Mouse (Mus musculus) midbrain, embryonic 16.5 days (tissue): ENCODE measurements around the gene Dnaic2. TPM values are rescaled to one million over a fixed set of nuclear protein-coding genes. Genes with fewer than 3 reads are reported as not detected.

Experiments
- ATAC-seq: fragments of 200-750 bp; cut with Nextera tagmentation; 2 replicates; pipeline ENCODE4 v1.8.0; 2017; ENCODE audit warnings: moderate TSS enrichment
- H3K27ac ChIP-seq: fragments of 300-500 bp; sonication (generic); 2 replicates; pipeline ENCODE4 v1.5.1; 2014; ENCODE audit warnings: mild to moderate bottlenecking, low read length, mixed read lengths
- H3K27me3 ChIP-seq: fragments of 300-500 bp; sonication (generic); 2 replicates; pipeline ENCODE4 v1.6.1; 2014; ENCODE audit warnings: low read depth, low read length, mixed read lengths; ENCODE audit not compliant: control insufficient read depth, insufficient read depth
- H3K36me3 ChIP-seq: fragments of 300-500 bp; sonication (generic); 2 replicates; pipeline ENCODE4 v1.6.1; 2014; ENCODE audit warnings: mild to moderate bottlenecking, low read length, moderate library complexity, mixed read lengths; ENCODE audit not compliant: control insufficient read depth, insufficient read depth
- H3K4me1 ChIP-seq: fragments of 300-500 bp; sonication (generic); 2 replicates; pipeline ENCODE4 v1.6.1; 2014; ENCODE audit warnings: mild to moderate bottlenecking, low read length, mixed read lengths; ENCODE audit not compliant: control insufficient read depth, insufficient read depth
- H3K4me2 ChIP-seq: fragments of 300-500 bp; sonication (generic); 2 replicates; pipeline ENCODE4 v1.6.1; 2014; ENCODE audit warnings: mild to moderate bottlenecking, low read length, mixed read lengths
- H3K4me3 ChIP-seq: fragments of 300-500 bp; sonication (generic); 2 replicates; pipeline ENCODE4 v1.5.1; 2014; ENCODE audit warnings: low read depth, mild to moderate bottlenecking, low read length, moderate library complexity, mixed read lengths
- H3K9ac ChIP-seq: fragments of 300-500 bp; sonication (generic); 2 replicates; pipeline ENCODE4 v1.6.1; 2014; ENCODE audit warnings: low read depth, low read length, mixed read lengths
- H3K9me3 ChIP-seq: fragments of 300-500 bp; sonication (generic); replicated peaks from 2 replicates; pipeline ENCODE4 v1.6.1; 2014; ENCODE audit warnings: mild to moderate bottlenecking, low read length, mixed read lengths; ENCODE audit not compliant: control insufficient read depth, poor library complexity, severe bottlenecking
- WGBS: fragments of 180-500 bp; shearing (Covaris S2); extraction: QIAGEN DNeasy Blood & Tissue Kit; methylation state at CpG from one replicate; pipeline ENCODE4 v1.1.7; 2014; 5-methylcytosine and 5-hydroxymethylcytosine counted together
- polyA plus RNA-seq: library from polyadenylated mRNA; unstranded; fragments of >200 nt; fragmentation: Nextera tagmentation; extraction: Ambion mirVana; gene quantifications from 2 replicates; pipeline ENCODE4 v1.2.1, GENCODE M21; 2015

Dnaic2 gene
- polyA plus RNA-seq, 1 experiment from 2014 or later: 3.1 TPM

DNA sequence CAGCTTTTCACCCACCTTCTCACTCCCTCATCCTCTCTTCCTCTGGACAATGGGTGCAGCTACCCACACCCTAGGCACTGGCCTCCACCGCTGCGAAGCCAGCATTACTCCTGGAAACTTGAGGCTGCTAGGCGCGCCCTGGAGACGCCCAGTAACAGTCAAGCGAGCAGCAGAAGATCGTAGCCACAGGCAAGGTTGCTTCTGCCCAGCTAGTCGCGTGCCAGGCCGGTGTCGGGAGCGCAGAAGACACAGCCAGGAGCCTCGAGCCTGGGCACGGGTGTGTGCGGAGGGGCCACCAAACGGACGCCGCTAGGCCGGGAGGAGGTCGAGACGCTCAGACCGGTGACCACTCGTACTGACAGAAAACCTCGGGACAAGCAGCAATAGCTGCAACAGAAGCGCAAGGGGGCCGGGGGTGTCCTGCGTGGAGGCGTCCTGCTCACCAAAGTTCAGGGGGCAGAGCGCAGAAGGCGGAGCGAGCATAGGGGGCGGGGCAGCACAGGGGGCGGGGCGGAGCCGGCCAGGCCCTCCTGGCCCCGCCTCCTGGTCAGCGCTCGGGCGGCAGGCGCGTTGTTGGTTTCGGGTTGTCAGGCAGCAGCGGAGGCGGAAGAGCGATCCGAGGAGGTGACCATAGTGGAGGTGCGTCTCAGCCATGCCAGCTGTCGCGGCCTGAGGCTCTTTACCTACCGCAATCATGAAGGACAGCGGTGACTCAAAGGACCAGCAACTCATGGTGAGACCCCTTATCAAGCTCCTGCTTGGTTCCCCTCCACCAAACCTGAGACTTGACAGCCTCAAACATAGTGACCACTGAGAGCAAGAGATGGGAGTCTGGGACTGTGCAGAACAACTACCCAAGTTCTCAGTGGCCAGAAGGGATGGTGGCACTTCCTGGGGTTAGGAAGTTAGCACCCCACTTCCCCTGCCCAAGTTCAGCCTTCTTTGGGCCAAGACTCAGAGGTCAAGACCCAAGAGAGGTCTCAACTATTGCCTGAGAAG, 37.9 kb downstream of the Dnaic2 start, which contains the start of gene Kif19a:
Kif19a (plus strand) TSS at position 569 of the 999 bp plus-strand sequence.
- H3K9me3 ChIP-seq: no peaks in the 10 kb centered on the region
- WGBS: 3% methylated on average over 51 of the region's 51 CpGs
- peak; percentile 17; the same call in 1 of the 2 replicates for ATAC-seq
- peak within 1 kb of the TSS; percentile 51 for H3K4me3 ChIP-seq
- no peaks in the 10 kb centered on the region for H3K36me3 ChIP-seq
- H3K27ac ChIP-seq: no peak within 1 kb of the TSS
- H3K4me1 ChIP-seq: 0 out of 2 replicates have a peak, but pooled peaks cover 2% of the 10 kb centered on the region
- H3K27me3 ChIP-seq: peaks cover 15% of the 10 kb centered on the region
- H3K9ac ChIP-seq: peak within 1 kb of the TSS; percentile 52
- H3K4me2 ChIP-seq: peak within 1 kb of the TSS; percentile 95

- H3K27me3 ChIP-seq: peaks cover 15% of the 10 kb centered on the region
- no peak overlapping the region for H3K4me3 ChIP-seq
- H3K27ac ChIP-seq: no peak overlapping the region
- 40% methylated on average over 6 of the region's 6 CpGs for WGBS
- no peak overlapping the region for H3K9ac ChIP-seq
- 0 out of 2 replicates have a peak, but pooled peaks cover 2% of the 10 kb centered on the region for H3K4me1 ChIP-seq
- H3K4me2 ChIP-seq: no peak overlapping the region
- no peaks in the 10 kb centered on the region for H3K9me3 ChIP-seq
- ATAC-seq: no peak
- H3K36me3 ChIP-seq: no peaks in the 10 kb centered on the region
Measured at GRCm38 (mm10) chr11:114769911-114770310, 42.7 kb downstream of the Dnaic2 start.

DNA sequence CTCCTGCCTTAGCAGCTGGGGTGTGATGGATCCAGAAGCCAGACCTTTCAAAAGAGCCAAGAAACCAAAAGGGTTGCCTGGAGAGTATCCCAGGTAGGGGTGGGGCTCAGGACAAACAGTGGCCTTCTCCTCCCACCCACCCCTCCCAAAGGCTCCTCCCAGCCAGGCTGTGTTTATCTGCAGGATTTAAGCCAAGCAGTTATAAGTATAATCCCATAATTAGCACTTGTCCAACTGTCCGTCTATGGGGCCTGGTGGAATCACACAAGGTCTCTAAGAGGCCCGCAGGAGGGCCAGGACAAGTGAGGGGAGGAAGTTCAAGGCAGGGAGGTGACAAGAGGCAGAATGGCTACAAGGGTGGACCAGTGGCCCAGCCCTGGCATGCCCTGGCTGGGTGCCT, 44.7 kb downstream of the Dnaic2 start:
- Histone ChIP-seq H3K27ac (no peak overlapping the region), H3K4me1 (no peaks in the 10 kb centered on the region), H3K4me3 (no peak overlapping the region), H3K9ac (no peak overlapping the region), H3K27me3 (peaks cover 2% of the 10 kb centered on the region; the same call in 1 of the 2 replicates), H3K36me3 (no peaks in the 10 kb centered on the region), H3K9me3 (no peaks in the 10 kb centered on the region), H3K4me2 (no peak overlapping the region)
- no peak for ATAC-seq
- 71% methylated on average over 2 of the region's 2 CpGs for WGBS

DNA sequence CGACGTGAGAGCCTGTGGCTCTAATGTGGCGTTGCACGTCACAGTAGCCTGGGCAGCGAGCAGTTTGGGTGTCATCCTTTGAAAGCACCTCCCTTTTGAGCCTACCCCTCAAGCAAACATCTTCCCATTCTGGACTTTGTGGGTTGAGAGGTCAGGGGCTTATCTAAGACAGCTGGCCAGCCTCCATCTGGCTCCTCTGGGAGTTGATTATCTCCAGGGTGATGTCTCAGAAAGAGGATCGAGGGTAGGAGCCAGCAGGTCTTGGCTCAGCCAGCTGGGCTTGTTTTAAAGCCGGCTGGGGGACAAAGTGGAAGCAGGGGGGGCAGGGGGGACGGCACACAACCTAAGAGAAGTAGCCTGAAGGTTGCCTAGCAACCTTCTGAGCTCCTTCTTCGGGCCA, 52.9 kb downstream of the Dnaic2 start:
- 28% methylated on average over 9 of the region's 9 CpGs for WGBS
- no peak for ATAC-seq
- peaks cover 7% of the 10 kb centered on the region for H3K27me3 ChIP-seq
- no peaks in the 10 kb centered on the region for H3K36me3 ChIP-seq
- H3K27ac ChIP-seq: no peak overlapping the region
- no peak overlapping the region for H3K4me3 ChIP-seq
- H3K9me3 ChIP-seq: no peaks in the 10 kb centered on the region
- H3K4me2 ChIP-seq: no peak overlapping the region
- no peak overlapping the region for H3K9ac ChIP-seq
- peaks cover 4% of the 10 kb centered on the region; the same call in 1 of the 2 replicates for H3K4me1 ChIP-seq

DNA sequence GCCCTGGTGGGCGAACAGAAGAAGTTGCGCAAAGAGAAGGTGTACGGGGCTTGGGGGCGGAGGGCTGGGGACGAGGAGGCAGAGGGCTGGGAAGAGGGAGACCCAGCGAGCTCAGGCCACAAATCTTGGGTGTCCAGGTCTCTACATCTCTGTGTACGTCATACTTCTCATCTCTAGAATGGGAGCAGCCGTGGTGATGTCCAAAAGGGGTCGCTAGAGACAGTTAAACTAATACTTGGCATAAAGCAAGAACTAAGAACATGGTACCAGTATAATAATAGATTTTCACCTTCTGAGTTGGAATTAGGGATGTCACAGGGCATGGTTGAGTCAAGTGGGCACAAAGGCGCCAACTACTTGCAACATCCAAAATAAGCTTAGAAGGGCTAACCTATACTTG, 58.7 kb downstream of the Dnaic2 start:
- Histone ChIP-seq H3K36me3 (no peaks in the 10 kb centered on the region), H3K27me3 (peaks cover 8% of the 10 kb centered on the region), H3K9ac (peak overlapping the region; percentile 58), H3K9me3 (no peaks in the 10 kb centered on the region), H3K4me1 (peaks cover 8% of the 10 kb centered on the region; the same call in 1 of the 2 replicates), H3K4me3 (peak overlapping the region; percentile 30), H3K4me2 (peak overlapping the region; percentile 61), H3K27ac (no peak overlapping the region)
- 49% methylated on average over 10 of the region's 10 CpGs for WGBS
- no peak for ATAC-seq

DNA sequence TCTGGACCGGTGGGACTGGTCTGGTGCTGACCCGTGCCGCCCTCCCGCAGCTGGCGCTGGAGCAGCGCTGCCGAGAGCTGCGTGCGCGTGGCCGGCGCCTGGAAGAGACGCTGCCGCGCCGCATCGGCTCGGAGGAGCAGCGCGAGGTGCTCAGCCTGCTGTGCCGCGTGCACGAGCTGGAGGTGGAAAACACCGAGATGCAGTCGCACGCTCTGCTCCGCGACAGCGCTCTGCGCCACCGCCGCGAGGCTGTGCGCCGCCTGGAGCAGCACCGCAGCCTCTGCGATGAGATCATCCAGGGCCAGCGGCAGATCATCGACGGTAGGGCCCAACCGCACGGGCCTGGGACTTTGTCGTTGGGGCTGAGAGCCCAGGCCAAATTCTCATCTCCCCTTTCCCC, 59.1 kb downstream of the Dnaic2 start:
- WGBS: 1% methylated on average over 43 of the region's 43 CpGs
- Histone ChIP-seq H3K4me3 (peak overlapping the region; percentile 30), H3K27ac (peak overlapping the region; percentile 13; the same call in 1 of the 2 replicates), H3K9ac (peak overlapping the region; percentile 58), H3K27me3 (peaks cover 8% of the 10 kb centered on the region), H3K36me3 (no peaks in the 10 kb centered on the region), H3K4me2 (peak overlapping the region; percentile 61), H3K4me1 (peaks cover 11% of the 10 kb centered on the region; the same call in 1 of the 2 replicates), H3K9me3 (no peaks in the 10 kb centered on the region)
- peak; percentile 47; the same call in 1 of the 2 replicates for ATAC-seq

- ATAC-seq: no peak
- Histone ChIP-seq H3K4me2 (no peak overlapping the region), H3K36me3 (no peaks in the 10 kb centered on the region), H3K9me3 (no peaks in the 10 kb centered on the region), H3K9ac (no peak overlapping the region), H3K4me3 (no peak overlapping the region), H3K4me1 (peaks cover 16% of the 10 kb centered on the region; the same call in 1 of the 2 replicates), H3K27me3 (peaks cover 8% of the 10 kb centered on the region), H3K27ac (no peak overlapping the region)
- 77% methylated on average over 3 of the region's 3 CpGs for WGBS
Measured at GRCm38 (mm10) chr11:114787611-114788010, 60.4 kb downstream of the Dnaic2 start.

DNA sequence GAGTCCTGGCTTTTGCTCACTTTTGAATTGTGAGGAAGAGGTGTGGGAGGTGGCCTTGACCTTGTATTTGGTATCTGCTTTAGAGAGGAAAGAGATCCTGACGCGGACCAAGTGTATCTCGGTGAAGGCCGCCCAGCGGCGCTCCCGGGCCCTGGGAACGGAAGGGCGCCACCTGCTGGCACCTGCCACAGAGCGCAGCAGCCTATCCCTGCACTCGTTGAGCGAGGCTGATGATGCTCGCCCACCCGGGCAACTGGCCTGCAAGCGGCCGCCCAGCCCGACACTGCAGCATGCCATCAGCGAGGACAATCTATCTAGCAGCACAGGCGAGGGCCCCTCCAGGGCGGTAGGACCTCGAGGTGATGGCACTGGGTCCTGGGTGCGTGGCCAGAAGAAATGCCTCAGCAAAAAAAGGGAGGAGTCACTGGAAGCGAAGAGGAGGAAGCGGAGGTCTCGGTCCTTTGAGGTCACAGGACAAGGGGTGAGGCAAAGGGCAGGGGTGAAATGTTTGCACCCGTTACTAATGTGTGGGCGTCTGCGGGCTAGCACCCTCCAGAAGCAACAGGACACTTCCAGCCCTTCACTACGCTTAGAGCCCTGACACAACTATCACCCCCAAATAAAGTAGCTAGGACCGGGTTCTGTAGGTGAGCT, 62.0 kb downstream of the Dnaic2 start:
- H3K4me3 ChIP-seq: no peak overlapping the region
- H3K4me2 ChIP-seq: peak overlapping the region; percentile 51
- H3K4me1 ChIP-seq: peaks cover 31% of the 10 kb centered on the region
- peaks cover 8% of the 10 kb centered on the region for H3K27me3 ChIP-seq
- no peaks in the 10 kb centered on the region for H3K9me3 ChIP-seq
- no peak overlapping the region for H3K27ac ChIP-seq
- H3K36me3 ChIP-seq: no peaks in the 10 kb centered on the region
- WGBS: 14% methylated on average over 30 of the region's 30 CpGs
- ATAC-seq: 0 out of 2 replicates have a peak, but pooled peaks have one; percentile 19
- peak overlapping the region; percentile 42 for H3K9ac ChIP-seq
